Mouse (Mus musculus) yolk sac, embryonic 10.5 days (tissue): ENCODE measurements at regions not wholly inside any gene's neighbourhood (a gene's known extent, or its start where the extent isn't known, plus 50 kb on each side); places are given as distances from the start of the nearest gene placed in this dataset.

Source experiments
- DNase-seq: peaks from one replicate; pipeline ENCODE4 v3.0.0-alpha.2; 2017; ENCODE audit warnings: low spot score

GRCm38 (mm10) chr1:169051085-169051862 is 480.0 kb downstream of the Nuf2 start:
- DNase-seq = no peak

- DNase-seq = no peak
Observed at GRCm38 (mm10) chr1:169049846-169050245, 481.4 kb downstream of the Nuf2 start.

- DNase-seq = no peak
Observed at GRCm38 (mm10) chr1:169046791-169047525, 484.3 kb downstream of the Nuf2 start.

GRCm38 (mm10) chr1:169033517-169033916 is 497.7 kb downstream of the Nuf2 start:
- no peak for DNase-seq

- DNase-seq = no peak
Observed at GRCm38 (mm10) chr1:169031849-169032542, 499.3 kb downstream of the Nuf2 start.

GRCm38 (mm10) chr1:169027706-169028105 is 503.6 kb downstream of the Nuf2 start:
- DNase-seq = no peak

- DNase-seq = no peak
Observed at GRCm38 (mm10) chr1:169027241-169027640, 504.0 kb downstream of the Nuf2 start.

- DNase-seq = no peak
Observed at GRCm38 (mm10) chr1:169024531-169024930, 506.7 kb downstream of the Nuf2 start.

- DNase-seq = no peak
Observed at GRCm38 (mm10) chr1:168991506-168992244, 539.6 kb downstream of the Nuf2 start.

- DNase-seq = no peak
Observed at GRCm38 (mm10) chr1:168975037-168975698, 543.1 kb upstream of the Pbx1 start.

- DNase-seq = peak; percentile 4
Observed at GRCm38 (mm10) chr1:168969402-168969801, 537.3 kb upstream of the Pbx1 start.

- DNase-seq = no peak
Observed at GRCm38 (mm10) chr1:168967334-168967733, 535.3 kb upstream of the Pbx1 start.

- no peak for DNase-seq
Observed at GRCm38 (mm10) chr1:168964467-168964904, 532.4 kb upstream of the Pbx1 start.

GRCm38 (mm10) chr1:168950947-168951346 is 518.9 kb upstream of the Pbx1 start:
- DNase-seq = no peak

GRCm38 (mm10) chr1:168924100-168924815 is 492.2 kb upstream of the Pbx1 start:
- DNase-seq = no peak

- no peak for DNase-seq
Observed at GRCm38 (mm10) chr1:168918331-168919076, 486.4 kb upstream of the Pbx1 start.

- no peak for DNase-seq
Observed at GRCm38 (mm10) chr1:168908684-168909175, 476.7 kb upstream of the Pbx1 start.

- no peak for DNase-seq
Observed at GRCm38 (mm10) chr1:168908192-168908591, 476.1 kb upstream of the Pbx1 start.

- DNase-seq = no peak
Observed at GRCm38 (mm10) chr1:168898483-168898882, 466.4 kb upstream of the Pbx1 start.

GRCm38 (mm10) chr1:168861577-168861976 is 429.5 kb upstream of the Pbx1 start:
- DNase-seq = no peak
